Mouse (Mus musculus): ENCODE results near the gene Atg3. TPM values are rescaled to one million over a fixed set of nuclear protein-coding genes. Genes with fewer than 3 reads are reported as not detected.

The Atg3 gene
- polyA plus RNA-seq, 1 experiment, result 26.2 TPM

DNA sequence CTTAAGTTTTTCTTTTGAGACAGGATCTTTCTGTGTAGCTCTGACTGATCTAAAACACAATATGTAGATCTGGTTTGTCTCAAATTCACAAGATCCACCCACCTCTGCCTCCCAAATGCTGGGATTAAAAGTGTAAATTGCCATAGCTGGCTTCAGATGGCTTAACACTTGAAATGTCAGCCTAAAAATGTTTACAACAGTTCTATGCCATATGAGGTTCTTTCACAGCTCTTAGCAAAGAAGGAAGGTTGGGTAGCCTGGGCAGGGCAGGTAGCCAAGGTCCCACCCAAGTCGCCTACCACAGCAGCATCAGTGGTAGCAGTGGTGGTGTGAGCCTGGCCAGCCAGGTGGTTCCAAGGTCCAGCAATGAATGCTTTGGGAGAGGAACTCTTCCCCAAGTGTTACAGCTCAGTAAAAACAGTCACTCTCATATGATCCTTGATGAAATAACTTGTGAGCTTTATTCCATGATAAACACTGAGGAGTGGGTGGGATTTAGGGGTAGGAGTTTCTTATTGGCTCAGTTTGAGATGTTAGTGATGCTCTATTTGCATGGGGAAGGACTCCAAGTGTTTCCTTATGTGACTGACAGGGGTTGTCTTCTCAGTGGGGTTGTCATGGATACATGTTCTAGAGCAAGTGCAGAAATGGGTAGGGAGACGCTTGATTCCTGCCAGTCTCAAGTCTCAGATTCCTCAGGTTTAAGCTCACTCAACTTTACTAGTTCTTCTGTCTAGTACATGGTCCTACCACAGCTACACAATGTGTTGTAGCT is 30.5 kb upstream of the Atg3 start:
- no peaks in the 10 kb centered on the region for H3K4me1 ChIP-seq (ENCODE audit: control insufficient read depth, insufficient read depth, low read length)
- no peak for TF ChIP-seq POLR2A (IDR thresholded peaks at IDR 0.05; ENCODE audit: borderline replicate concordance, control insufficient read depth, low read depth, low read length)
- no peak for TF ChIP-seq CTCF (IDR thresholded peaks at IDR 0.05; ENCODE audit: control insufficient read depth, insufficient read depth, low read length)
- 83% methylated on average over 2 of the region's 2 CpGs for WGBS
- H3K27ac ChIP-seq (ENCODE audit: control insufficient read depth, insufficient read depth, low read depth, low read length, poor library complexity), result no peak overlapping the region
- no peak overlapping the region for H3K4me3 ChIP-seq (replicated peaks; ENCODE audit: control insufficient read depth, low read depth, low read length)

DNA sequence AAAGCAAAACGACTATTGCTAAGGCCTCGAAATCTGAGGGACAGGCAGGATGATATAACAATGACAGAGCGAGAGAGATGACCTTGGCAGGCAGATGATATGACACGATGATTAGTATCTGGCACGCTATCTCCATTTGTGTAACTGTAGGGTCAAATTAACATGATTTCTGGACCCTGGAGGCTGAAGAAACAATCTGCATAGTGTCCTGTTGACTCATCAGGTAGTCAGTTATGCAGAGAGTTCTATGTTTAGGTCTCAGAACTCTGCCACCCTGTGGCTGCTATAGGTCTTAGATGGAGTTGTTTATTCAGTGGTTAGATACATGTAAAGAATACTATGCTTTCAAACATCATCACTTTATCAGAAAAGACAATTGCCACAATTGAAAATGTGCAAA is 16.9 kb upstream of the Atg3 start:
- Histone ChIP-seq H3K4me3 (replicated peaks; ENCODE audit: control insufficient read depth, low read depth, low read length) (no peak overlapping the region), H3K4me1 (ENCODE audit: control insufficient read depth, insufficient read depth, low read length) (no peaks in the 10 kb centered on the region; the same call in 1 of the 2 replicates), H3K27ac (ENCODE audit: control insufficient read depth, insufficient read depth, low read depth, low read length, poor library complexity) (no peak overlapping the region)
- TF ChIP-seq CTCF (IDR thresholded peaks at IDR 0.05; ENCODE audit: control insufficient read depth, insufficient read depth, low read length) (no peak), POLR2A (IDR thresholded peaks at IDR 0.05; ENCODE audit: borderline replicate concordance, control insufficient read depth, low read depth, low read length) (no peak)
- 89% methylated on average over 5 of the region's 5 CpGs for WGBS

DNA sequence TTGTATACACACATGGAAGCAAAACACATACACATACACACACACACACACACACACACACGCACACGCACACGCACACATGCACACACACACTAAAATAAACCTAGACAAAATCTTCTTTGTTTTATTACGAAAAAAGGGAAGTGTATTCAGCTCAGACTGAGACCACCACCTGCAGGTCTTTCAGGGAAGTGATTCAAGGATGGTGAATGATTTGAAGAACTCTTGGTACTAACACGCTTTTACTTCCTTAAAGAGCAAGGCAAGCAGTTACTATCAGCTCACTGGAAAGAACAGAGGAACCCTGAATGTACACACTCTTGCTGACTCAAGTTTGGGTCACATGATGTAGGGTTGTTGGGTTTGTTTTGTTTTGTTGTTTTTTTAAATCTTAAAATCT is 16.0 kb upstream of the Atg3 start:
- H3K4me1 ChIP-seq (ENCODE audit: control insufficient read depth, insufficient read depth, low read length), result no peaks in the 10 kb centered on the region; the same call in 1 of the 2 replicates
- TF ChIP-seq CTCF (IDR thresholded peaks at IDR 0.05; ENCODE audit: control insufficient read depth, insufficient read depth, low read length) (no peak), POLR2A (IDR thresholded peaks at IDR 0.05; ENCODE audit: borderline replicate concordance, control insufficient read depth, low read depth, low read length) (no peak)
- no peak overlapping the region for H3K4me3 ChIP-seq (replicated peaks; ENCODE audit: control insufficient read depth, low read depth, low read length)
- WGBS, result 41% methylated on average over 5 of the region's 5 CpGs
- peak overlapping the region; percentile 34; the same call in 1 of the 2 replicates for H3K27ac ChIP-seq (ENCODE audit: control insufficient read depth, insufficient read depth, low read depth, low read length, poor library complexity)

DNA sequence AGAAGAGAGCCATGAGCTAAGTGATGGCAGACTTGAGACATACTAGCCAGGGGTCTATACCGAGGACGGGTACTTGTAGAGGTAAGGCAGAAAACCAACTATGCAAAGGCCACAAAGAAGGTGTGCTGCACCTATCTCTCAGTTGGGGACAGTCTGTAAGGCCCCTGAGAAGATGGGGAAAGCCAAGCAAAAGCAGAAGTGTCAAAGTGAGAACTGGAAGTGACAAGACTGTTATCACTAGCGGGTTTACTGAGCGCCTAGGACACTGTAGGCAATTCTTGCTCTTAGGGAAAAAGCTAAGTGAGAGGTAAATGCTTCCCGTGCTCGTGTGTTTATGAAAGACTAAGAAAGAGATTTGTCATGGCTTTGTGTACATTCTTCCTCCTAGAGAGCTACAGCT is 13.5 kb upstream of the Atg3 start:
- Histone ChIP-seq H3K27ac (ENCODE audit: control insufficient read depth, insufficient read depth, low read depth, low read length, poor library complexity) (peak overlapping the region; percentile 47; the same call in 1 of the 2 replicates), H3K4me1 (ENCODE audit: control insufficient read depth, insufficient read depth, low read length) (no peaks in the 10 kb centered on the region; the same call in 1 of the 2 replicates), H3K4me3 (replicated peaks; ENCODE audit: control insufficient read depth, low read depth, low read length) (no peak overlapping the region)
- no peak for TF ChIP-seq CTCF (IDR thresholded peaks at IDR 0.05; ENCODE audit: control insufficient read depth, insufficient read depth, low read length)
- TF ChIP-seq POLR2A (IDR thresholded peaks at IDR 0.05; ENCODE audit: borderline replicate concordance, control insufficient read depth, low read depth, low read length), result no peak
- WGBS, result 54% methylated on average over 6 of the region's 6 CpGs

DNA sequence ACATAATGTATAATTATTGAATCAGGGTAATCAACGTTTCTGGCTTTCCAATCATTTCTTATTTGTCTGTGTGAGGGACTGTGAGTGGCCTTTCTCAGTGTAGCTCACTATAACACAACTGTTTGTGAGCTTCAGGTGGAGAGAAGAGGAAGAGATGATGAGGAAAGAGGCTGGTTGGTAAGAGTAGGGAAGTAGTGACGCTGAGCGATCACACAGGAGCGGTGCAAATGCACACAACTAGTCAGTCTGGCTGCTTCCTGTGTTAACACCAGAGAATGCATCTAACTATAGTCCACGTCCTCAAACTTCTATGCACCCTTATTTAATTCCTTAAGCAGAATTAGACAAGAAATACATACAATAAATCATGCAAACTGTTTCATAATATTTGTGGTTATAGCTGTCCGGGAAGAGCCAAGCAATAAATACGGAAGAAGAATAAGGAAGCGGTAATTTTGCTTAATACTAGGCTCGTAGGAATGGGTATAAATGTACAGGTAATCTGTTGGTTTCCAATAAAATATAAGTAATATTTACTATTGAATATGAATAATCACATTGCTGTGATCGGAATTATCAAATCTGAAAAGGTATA is 10.0 kb upstream of the Atg3 start:
- 33% methylated on average over 10 of the region's 10 CpGs for WGBS
- Histone ChIP-seq H3K4me3 (replicated peaks; ENCODE audit: control insufficient read depth, low read depth, low read length) (peak overlapping the region; percentile 26), H3K4me1 (ENCODE audit: control insufficient read depth, insufficient read depth, low read length) (no peaks in the 10 kb centered on the region), H3K27ac (ENCODE audit: control insufficient read depth, insufficient read depth, low read depth, low read length, poor library complexity) (peak overlapping the region; percentile 6; the same call in 1 of the 2 replicates)
- no peak for TF ChIP-seq POLR2A (IDR thresholded peaks at IDR 0.05; ENCODE audit: borderline replicate concordance, control insufficient read depth, low read depth, low read length)
- no peak for TF ChIP-seq CTCF (IDR thresholded peaks at IDR 0.05; ENCODE audit: control insufficient read depth, insufficient read depth, low read length)

DNA sequence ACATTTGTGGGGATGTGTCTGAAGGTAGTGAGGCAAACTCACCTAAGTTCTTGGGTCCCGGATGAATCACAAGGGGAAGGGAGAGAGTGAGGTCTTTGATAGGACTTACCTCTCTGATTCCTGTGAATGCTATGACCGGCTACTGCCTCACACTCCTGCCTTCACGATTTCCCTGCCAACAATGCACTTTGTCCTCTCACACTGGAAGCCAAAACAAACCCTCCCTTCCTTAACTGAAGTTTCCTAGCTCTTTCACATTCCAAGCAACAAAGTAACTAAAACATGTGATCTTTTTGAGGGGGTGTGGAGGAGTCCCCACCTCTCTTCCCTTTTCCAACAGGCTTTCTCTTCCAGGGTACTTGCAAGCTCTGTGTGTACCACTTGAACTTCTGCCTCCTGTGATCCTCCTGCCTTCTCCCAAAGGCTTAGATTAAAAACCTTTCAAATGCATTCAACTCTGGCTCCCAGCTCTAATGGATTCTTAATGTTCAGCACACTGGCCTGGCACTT is 3.8 kb upstream of the Atg3 start:
- TF ChIP-seq CTCF (IDR thresholded peaks at IDR 0.05; ENCODE audit: control insufficient read depth, insufficient read depth, low read length), result no peak
- TF ChIP-seq POLR2A (IDR thresholded peaks at IDR 0.05; ENCODE audit: borderline replicate concordance, control insufficient read depth, low read depth, low read length), result no peak
- WGBS, result 80% methylated on average over 3 of the region's 3 CpGs
- no peak overlapping the region for H3K27ac ChIP-seq (ENCODE audit: control insufficient read depth, insufficient read depth, low read depth, low read length, poor library complexity)
- no peak overlapping the region for H3K4me3 ChIP-seq (replicated peaks; ENCODE audit: control insufficient read depth, low read depth, low read length)
- H3K4me1 ChIP-seq (ENCODE audit: control insufficient read depth, insufficient read depth, low read length), result no peaks in the 10 kb centered on the region; the same call in 1 of the 2 replicates

DNA sequence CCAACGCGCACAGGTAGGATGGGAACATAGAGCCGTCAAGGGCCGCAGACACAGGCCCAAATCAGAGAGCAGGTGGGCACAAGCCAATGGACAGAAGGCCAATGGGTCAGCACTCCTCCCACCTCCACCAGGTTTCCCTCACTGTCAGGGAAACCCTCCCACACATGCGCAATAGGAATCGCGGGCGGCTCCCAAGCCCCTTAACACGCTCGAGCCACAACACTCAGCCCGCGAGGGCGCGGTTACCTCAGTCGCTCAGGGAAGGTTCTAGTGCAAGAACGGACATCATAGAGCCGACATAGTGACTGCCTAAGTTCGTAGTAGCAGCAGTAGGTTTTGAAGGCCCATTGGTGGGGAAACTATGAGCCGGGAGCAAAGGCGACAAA is 456 bp upstream of the Atg3 start:
- H3K4me1 ChIP-seq (ENCODE audit: control insufficient read depth, insufficient read depth, low read length), result no peaks in the 10 kb centered on the region; the same call in 1 of the 2 replicates
- under 1% methylated on average over 20 of the region's 20 CpGs for WGBS

DNA sequence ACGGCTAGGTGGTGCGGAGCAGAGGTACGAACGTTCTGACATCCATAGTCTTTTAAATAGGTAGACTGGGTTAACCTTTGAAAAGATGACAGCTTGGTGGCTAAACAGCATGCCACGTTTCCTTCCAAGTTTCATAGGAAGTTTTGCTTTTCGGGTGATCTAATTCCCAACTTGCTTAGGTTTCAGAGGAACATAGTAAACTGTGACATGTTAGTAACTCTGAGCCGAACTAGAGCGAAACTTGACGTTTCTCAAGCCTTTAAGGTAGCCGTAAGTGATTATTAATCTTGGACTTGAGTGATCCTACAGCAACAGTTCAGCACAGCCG is 768 bp downstream of the Atg3 start:
- peak overlapping the region; percentile 98 for H3K4me3 ChIP-seq (replicated peaks; ENCODE audit: control insufficient read depth, low read depth, low read length)
- WGBS, result under 1% methylated on average over 11 of the region's 11 CpGs
- peak overlapping the region; percentile 96 for H3K27ac ChIP-seq (ENCODE audit: control insufficient read depth, insufficient read depth, low read depth, low read length, poor library complexity)
- TF ChIP-seq CTCF (IDR thresholded peaks at IDR 0.05; ENCODE audit: control insufficient read depth, insufficient read depth, low read length), result no peak
- no peak for TF ChIP-seq POLR2A (IDR thresholded peaks at IDR 0.05; ENCODE audit: borderline replicate concordance, control insufficient read depth, low read depth, low read length)
- no peaks in the 10 kb centered on the region; the same call in 1 of the 2 replicates for H3K4me1 ChIP-seq (ENCODE audit: control insufficient read depth, insufficient read depth, low read length)

More for the DNA sequence above, 456 bp upstream of the Atg3 start:
- Histone ChIP-seq H3K4me3 (replicated peaks; ENCODE audit: control insufficient read depth, low read depth, low read length) (peak overlapping the region; percentile 98), H3K27ac (ENCODE audit: control insufficient read depth, insufficient read depth, low read depth, low read length, poor library complexity) (peak overlapping the region; percentile 96)
- TF ChIP-seq CTCF (IDR thresholded peaks at IDR 0.05; ENCODE audit: control insufficient read depth, insufficient read depth, low read length), result no peak
- TF ChIP-seq POLR2A (IDR thresholded peaks at IDR 0.05; ENCODE audit: borderline replicate concordance, control insufficient read depth, low read depth, low read length), result peak; percentile 16; the same call in 1 of the 2 replicates
